Mouse (Mus musculus) MEL (cell line): ENCODE measurements around the gene Olfr449. TPM values are rescaled to one million over a fixed set of nuclear protein-coding genes. Genes with fewer than 3 reads are reported as not detected.

ENCODE experiments used
- DNase-seq: peaks from one replicate; pipeline ENCODE4 v3.0.0; 2011; ENCODE audit warnings: low read depth, low spot score
- H3K27ac ChIP-seq: 2 replicates; pipeline ENCODE4 v1.5.1; 2012; ENCODE audit warnings: low read depth, mild to moderate bottlenecking, control low read depth, low read length, moderate library complexity; ENCODE audit not compliant: control insufficient read depth
- H3K27me3 ChIP-seq, 2 experiments: fragments of 150-350 bp in 1 of 2; sonication (generic) in 1 of 2; 2 replicates each; pipeline ENCODE4 v1.6.1; 2012; ENCODE audit warnings: low read length in 2 of 2, mild to moderate bottlenecking in 2 of 2, improper control_type of control experiment in 1 of 2, moderate library complexity in 1 of 2; ENCODE audit not compliant: insufficient read depth in 2 of 2, control insufficient read depth in 1 of 2
- H3K36me3 ChIP-seq, 2 experiments: 2 replicates each; pipeline ENCODE4 v1.6.1; 2012 to 2014; ENCODE audit warnings: low read length in 2 of 2, improper control_type of control experiment in 1 of 2, inconsistent platforms in 1 of 2, mild to moderate bottlenecking in 1 of 2; ENCODE audit not compliant: insufficient read depth in 2 of 2, control insufficient read depth in 1 of 2
- H3K4me1 ChIP-seq, 2 experiments: fragments of 150-350 bp in 1 of 2; sonication (generic) in 1 of 2; 2 replicates each; pipeline ENCODE4 v1.6.1; 2012; ENCODE audit warnings: low read length in 2 of 2, improper control_type of control experiment in 1 of 2, mild to moderate bottlenecking in 1 of 2; ENCODE audit not compliant: insufficient read depth in 2 of 2, control insufficient read depth in 1 of 2
- H3K4me3 ChIP-seq, 2 experiments: fragments of 150-350 bp in 1 of 2; sonication (generic) in 1 of 2; 2 replicates each; pipeline ENCODE4 v1.5.1; 2012; ENCODE audit warnings: low read depth in 2 of 2, low read length in 2 of 2, mild to moderate bottlenecking in 2 of 2, moderate library complexity in 2 of 2, control low read depth in 1 of 2, improper control_type of control experiment in 1 of 2; ENCODE audit not compliant: control insufficient read depth in 1 of 2, insufficient read depth in 1 of 2
- H3K79me2 ChIP-seq: 2 replicates; pipeline ENCODE4 v1.6.1; 2012; ENCODE audit warnings: mild to moderate bottlenecking, low read length, moderate library complexity; ENCODE audit not compliant: control insufficient read depth, poor library complexity, insufficient read depth
- H3K9ac ChIP-seq: 2 replicates; pipeline ENCODE4 v1.6.1; 2012; ENCODE audit warnings: low read depth, mild to moderate bottlenecking, control low read depth, low read length, moderate library complexity; ENCODE audit not compliant: control insufficient read depth, poor library complexity, severe bottlenecking
- H3K9me3 ChIP-seq: fragments of 150-350 bp; sonication (generic); replicated peaks from 2 replicates; pipeline ENCODE4 v1.6.1; 2012; ENCODE audit warnings: mild to moderate bottlenecking, low read length, improper control_type of control experiment, moderate library complexity; ENCODE audit not compliant: insufficient read depth
- CHD1 ChIP-seq: IDR thresholded peaks from 2 replicates; pipeline ENCODE4 v1.6.1; 2012; ENCODE audit warnings: low read depth, mild to moderate bottlenecking, inconsistent platforms, low read length, improper control_type of control experiment
- CTCF ChIP-seq, 3 experiments: IDR thresholded peaks in 2 of 3; conservative IDR thresholded peaks in 1 of 3; 2 replicates each; pipeline ENCODE4 v1.5.1; 2011 to 2012; ENCODE audit warnings: low read length in 3 of 3, low read depth in 2 of 3, mild to moderate bottlenecking in 2 of 3, improper control_type of control experiment in 1 of 3, inconsistent platforms in 1 of 3, mixed read lengths in 1 of 3, moderate library complexity in 1 of 3; ENCODE audit not compliant: control insufficient read depth in 1 of 3, insufficient read depth in 1 of 3, poor library complexity in 1 of 3, severe bottlenecking in 1 of 3
- EP300 ChIP-seq, 2 experiments: IDR thresholded peaks; 2 replicates each; pipeline ENCODE4 v1.6.1; 2011; ENCODE audit warnings: improper control_type of control experiment in 2 of 2, low read length in 2 of 2, low read depth in 1 of 2, mild to moderate bottlenecking in 1 of 2
- ETS1 ChIP-seq: IDR thresholded peaks from 2 replicates; pipeline ENCODE4 v1.6.1; 2012; ENCODE audit warnings: low read depth, mild to moderate bottlenecking, inconsistent platforms, low read length, improper control_type of control experiment, moderate library complexity
- GATA1 ChIP-seq: IDR thresholded peaks from 2 replicates; pipeline ENCODE4 v1.6.1; 2011; ENCODE audit warnings: low read depth, low read length, improper control_type of control experiment
- JUND ChIP-seq: IDR thresholded peaks from 2 replicates; pipeline ENCODE4 v1.6.1; 2011; ENCODE audit warnings: low read depth, mild to moderate bottlenecking, improper control_type of control experiment, low read length
- MAX ChIP-seq: IDR thresholded peaks from 2 replicates; pipeline ENCODE4 v1.6.1; 2011; ENCODE audit warnings: low read length, improper control_type of control experiment
- MYC ChIP-seq: IDR thresholded peaks from 2 replicates; pipeline ENCODE4 v1.6.1; 2011; ENCODE audit warnings: low read depth, mild to moderate bottlenecking, low read length, improper control_type of control experiment, moderate library complexity
- POLR2AphosphoS5 ChIP-seq: IDR thresholded peaks from 2 replicates; pipeline ENCODE4 v1.6.1; 2012; ENCODE audit warnings: low read depth, borderline replicate concordance, mild to moderate bottlenecking, inconsistent platforms, low read length, moderate library complexity, mixed read lengths
- RAD21 ChIP-seq: IDR thresholded peaks from 2 replicates; pipeline ENCODE4 v1.6.1; 2011; ENCODE audit warnings: mild to moderate bottlenecking, low read depth, low read length, improper control_type of control experiment
- RCOR1 ChIP-seq: IDR thresholded peaks from 2 replicates; pipeline ENCODE4 v1.6.1; 2012; ENCODE audit warnings: low read depth, mild to moderate bottlenecking, inconsistent platforms, low read length, improper control_type of control experiment
- SIN3A ChIP-seq: IDR thresholded peaks from 2 replicates; pipeline ENCODE4 v1.6.1; 2012; ENCODE audit warnings: low read length, improper control_type of control experiment, inconsistent platforms
- TAL1 ChIP-seq: IDR thresholded peaks from 2 replicates; pipeline ENCODE4 v1.6.1; 2012; ENCODE audit warnings: mild to moderate bottlenecking, inconsistent platforms, low read length, moderate library complexity, mixed read lengths
- UBTF ChIP-seq: IDR thresholded peaks from 2 replicates; pipeline ENCODE4 v1.6.1; 2012; ENCODE audit warnings: low read depth, mild to moderate bottlenecking, inconsistent platforms, low read length, improper control_type of control experiment, moderate library complexity, borderline replicate concordance; ENCODE audit not compliant: insufficient read depth
- USF1 ChIP-seq: IDR thresholded peaks from 2 replicates; pipeline ENCODE4 v1.6.1; 2014; ENCODE audit warnings: low read depth, mild to moderate bottlenecking, inconsistent platforms, low read length, improper control_type of control experiment, moderate library complexity
- USF2 ChIP-seq, 2 experiments: IDR thresholded peaks; 2 replicates each; pipeline ENCODE4 v1.6.1; 2011 to 2012; ENCODE audit warnings: improper control_type of control experiment in 2 of 2, low read length in 2 of 2, borderline replicate concordance in 1 of 2, inconsistent platforms in 1 of 2, low read depth in 1 of 2, mild to moderate bottlenecking in 1 of 2; ENCODE audit not compliant: insufficient read depth in 1 of 2
- ZKSCAN1 ChIP-seq: IDR thresholded peaks from 2 replicates; pipeline ENCODE4 v1.6.1; 2012; ENCODE audit warnings: low read depth, mild to moderate bottlenecking, inconsistent platforms, low read length, improper control_type of control experiment, moderate library complexity
- ZMIZ1 ChIP-seq: IDR thresholded peaks from 2 replicates; pipeline ENCODE4 v1.6.1; 2012; ENCODE audit warnings: low read depth, mild to moderate bottlenecking, inconsistent platforms, low read length, improper control_type of control experiment, moderate library complexity
- ZNF384 ChIP-seq: IDR thresholded peaks from 2 replicates; pipeline ENCODE4 v1.6.1; 2012; ENCODE audit warnings: low read depth, mild to moderate bottlenecking, inconsistent platforms, low read length, improper control_type of control experiment
- polyA plus RNA-seq, 2 experiments: library from polyadenylated mRNA; stranded (reverse) in 1 of 2; unstranded in 1 of 2; fragments of >175 nt in 1 of 2; fragments of >200 nt in 1 of 2; gene quantifications; 2 replicates each; pipeline versions ENCODE4 v1.2.1 to v1.2.4; 2012; ENCODE audit warnings: low replicate concordance in 2 of 2, low read depth in 1 of 2; ENCODE audit not compliant: insufficient read length in 2 of 2, insufficient read depth in 1 of 2, missing spikeins in 1 of 2
- total RNA-seq: library from RNA; depleted of rRNA; stranded (reverse); fragments of 300-350 nt; gene quantifications from 2 replicates; pipeline ENCODE4 v1.2.3, GENCODE M21; 2012; rRNA removed

The Olfr449 gene
- total RNA-seq = not detected in 2 replicates
- polyA plus RNA-seq = not detected

DNA sequence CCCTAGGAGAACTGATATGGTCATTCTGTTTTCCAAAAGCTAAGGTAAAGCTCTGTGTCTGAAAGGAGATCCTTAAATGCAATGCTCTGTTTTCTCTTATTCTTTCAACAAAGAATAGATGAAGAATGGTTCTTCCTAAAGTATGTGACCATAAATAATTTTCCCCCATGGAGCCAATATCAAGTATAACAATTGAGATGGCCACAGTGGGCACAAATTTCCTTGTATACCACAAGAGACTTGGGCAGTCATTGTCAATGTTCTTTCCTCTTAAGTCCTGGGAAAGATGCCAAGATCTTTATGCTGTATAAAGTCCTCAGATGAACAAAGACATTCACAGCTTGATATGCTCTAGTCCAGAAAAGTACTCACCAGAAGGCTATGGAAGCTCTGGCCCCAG, at the start of gene Olfr449:
Gene Olfr449 (plus strand): TSS at position 301 of the 400 bp plus-strand sequence.
- TF ChIP-seq POLR2AphosphoS5 (no peak), GATA1 (no peak), SIN3A (no peak), ZMIZ1 (no peak), EP300 (IDR thresholded peaks at IDR 0.05; ENCODE audit: low read depth in 1 of 2, low read length in 2 of 2) (no peak), USF1 (no peak), TAL1 (no peak), ETS1 (no peak), ZKSCAN1 (no peak), CTCF (IDR thresholded peaks at IDR 0.05 in 2 of 3, conservative IDR thresholded peaks at IDR 0.05 in 1 of 3; ENCODE audit: control insufficient read depth in 1 of 3, insufficient read depth in 1 of 3, low read depth in 2 of 3, low read length in 3 of 3, poor library complexity in 1 of 3, severe bottlenecking in 1 of 3) (no peak), UBTF (no peak), RAD21 (no peak), USF2 (IDR thresholded peaks at IDR 0.05; ENCODE audit: borderline replicate concordance in 1 of 2, insufficient read depth in 1 of 2, low read depth in 1 of 2, low read length in 2 of 2) (no peak), MYC (no peak), RCOR1 (no peak), CHD1 (no peak), MAX (no peak), JUND (no peak), ZNF384 (no peak)
- H3K4me3 ChIP-seq = no peak within 1 kb of the TSS
- H3K27me3 ChIP-seq = no peaks in the 10 kb centered on the region
- DNase-seq = no peak
- no peaks in the 10 kb centered on the region for H3K9me3 ChIP-seq
- no peaks in the 10 kb centered on the region for H3K79me2 ChIP-seq
- no peak within 1 kb of the TSS for H3K27ac ChIP-seq
- no peak within 1 kb of the TSS for H3K9ac ChIP-seq
- no peaks in the 10 kb centered on the region for H3K36me3 ChIP-seq
- no peaks in the 10 kb centered on the region for H3K4me1 ChIP-seq

DNA sequence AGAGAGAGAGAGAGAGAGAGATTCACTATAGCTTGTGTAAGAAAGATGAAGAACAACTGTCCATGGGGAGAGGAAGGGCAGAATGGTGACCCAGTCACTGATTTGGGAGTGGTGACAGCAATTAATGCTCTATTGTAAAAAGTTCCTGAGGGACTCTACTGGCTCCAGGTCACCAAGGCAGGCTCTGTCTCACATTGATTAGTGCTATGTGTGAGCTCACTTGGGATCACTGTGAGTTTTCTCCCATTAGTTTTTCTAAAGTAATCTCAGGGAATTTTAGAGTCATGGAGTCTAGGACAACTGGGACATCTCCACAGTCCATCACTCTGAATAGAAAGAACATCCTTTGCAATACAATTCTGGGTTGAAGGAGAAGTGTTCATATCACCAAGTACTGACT, 49.4 kb upstream of the Olfr449 start, which contains the start of gene Olfr452:
Gene Olfr452 (plus strand): TSS at position 301 of the 400 bp plus-strand sequence.
- no peak for TF ChIP-seq JUND
- DNase-seq = no peak
- no peaks in the 10 kb centered on the region for H3K27me3 ChIP-seq
- H3K27ac ChIP-seq = no peak within 1 kb of the TSS
- no peaks in the 10 kb centered on the region for H3K79me2 ChIP-seq
- H3K4me3 ChIP-seq = no peak within 1 kb of the TSS
- no peaks in the 10 kb centered on the region for H3K4me1 ChIP-seq
- H3K9me3 ChIP-seq = no peaks in the 10 kb centered on the region
- H3K9ac ChIP-seq = no peak within 1 kb of the TSS
- H3K36me3 ChIP-seq = no peaks in the 10 kb centered on the region
